Mouse (Mus musculus): Measurements from ENCODE around the gene A630095N17Rik.

DNA sequence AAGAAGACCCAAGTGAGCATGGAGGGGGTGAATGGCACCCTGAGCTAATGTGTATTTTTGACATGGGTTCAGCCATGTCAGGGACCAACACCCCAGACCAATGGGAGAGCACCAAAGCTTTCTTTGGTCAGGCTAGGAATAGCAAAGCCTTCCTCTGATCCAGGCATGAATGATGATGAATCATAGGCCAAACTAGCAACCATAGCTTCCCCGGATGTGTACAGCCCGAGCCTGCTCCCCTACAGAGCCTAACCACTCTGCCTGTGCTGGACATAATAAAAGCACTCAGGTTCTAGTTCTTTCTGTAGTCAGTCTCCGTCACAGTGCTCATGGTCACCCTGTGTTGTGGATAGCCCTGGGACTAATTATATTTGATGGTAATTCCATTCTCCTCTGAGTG lies 10.4 kb downstream of the A630095N17Rik start:
- TF ChIP-seq GATA1 (IDR thresholded peaks at IDR 0.05; ENCODE audit: borderline replicate concordance, low read length) (no peak), FLI1 (IDR thresholded peaks at IDR 0.05; ENCODE audit: low read length) (no peak)

All from megakaryocyte, embryonic 14.5 days (primary cell).